Mouse (Mus musculus): ENCODE data around the gene Maml3. TPM values are rescaled to one million over a fixed set of nuclear protein-coding genes. Genes with fewer than 3 reads are reported as not detected.

The Maml3 gene
- polyA plus RNA-seq, 1 experiment from 2014 or later = 8.5 TPM

DNA sequence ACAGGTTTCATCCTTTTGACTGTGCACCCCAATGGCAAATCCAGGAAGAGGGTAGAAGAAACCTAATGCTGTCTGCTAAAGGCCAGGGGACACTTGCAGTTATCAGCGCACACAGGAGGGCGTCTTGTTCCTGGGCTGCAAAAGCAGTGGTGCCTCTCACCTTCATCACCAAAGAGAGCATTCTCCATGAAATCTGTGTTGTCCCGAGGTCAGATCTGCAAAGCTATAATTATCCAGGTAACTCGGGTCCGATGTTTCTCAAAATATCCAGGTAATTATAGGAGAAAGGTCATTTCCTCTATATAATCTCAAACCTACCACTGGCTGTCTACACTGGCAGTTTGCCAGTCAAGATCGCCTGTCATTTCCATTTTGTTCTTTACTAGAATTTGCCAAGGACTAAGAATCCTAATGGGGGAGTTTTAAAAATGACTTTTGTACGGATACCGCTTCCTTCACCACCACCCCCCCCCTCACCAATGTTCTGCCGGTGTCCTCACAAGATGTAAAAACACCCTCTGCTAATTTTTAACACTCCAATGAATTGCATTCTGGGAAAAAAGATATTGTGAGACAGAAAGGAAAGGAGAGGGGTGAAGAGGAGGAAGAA is 98.0 kb downstream of the Maml3 start:
- no peak for ATAC-seq (ENCODE audit: low read depth)
- H3K4me2 ChIP-seq (ENCODE audit: low read depth, low read length) = peak overlapping the region; percentile 86
- H3K36me3 ChIP-seq (ENCODE audit: control insufficient read depth, insufficient read depth, low read length) = no peaks in the 10 kb centered on the region
- H3K9me3 ChIP-seq (ENCODE audit: control insufficient read depth, low read length) = no peaks in the 10 kb centered on the region
- no peak overlapping the region; the same call in 1 of the 2 replicates for H3K4me3 ChIP-seq (ENCODE audit: low read length)
- H3K4me1 ChIP-seq (replicated peaks; ENCODE audit: control insufficient read depth, insufficient read depth, low read length) = peaks cover 25% of the 10 kb centered on the region
- WGBS = 30% methylated on average over 9 of the region's 9 CpGs
- H3K27me3 ChIP-seq (ENCODE audit: control insufficient read depth, insufficient read depth, low read depth, low read length) = no peaks in the 10 kb centered on the region
- no peak overlapping the region; the same call in 1 of the 2 replicates for H3K9ac ChIP-seq (ENCODE audit: low read length)
- H3K27ac ChIP-seq (ENCODE audit: low read length) = no peak overlapping the region

DNA sequence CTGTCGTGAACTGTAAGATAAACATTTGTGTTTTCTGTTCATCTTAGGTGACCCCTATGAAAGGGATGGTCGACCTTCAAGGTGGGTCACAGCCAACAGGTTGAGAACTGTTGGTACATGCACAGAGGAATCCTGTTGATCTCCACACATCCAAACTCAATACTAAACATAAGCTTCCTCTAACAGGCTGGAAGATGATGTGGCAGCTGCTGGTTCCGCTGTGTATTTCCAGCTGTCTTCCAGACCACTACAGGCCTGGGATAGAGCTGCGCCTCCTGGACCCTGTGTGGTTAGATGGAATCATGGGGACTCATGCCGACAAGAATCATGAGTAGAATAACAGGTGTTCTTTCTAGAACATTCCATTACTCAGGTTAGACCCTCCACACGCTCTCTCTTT is 101.2 kb downstream of the Maml3 start:
- Histone ChIP-seq H3K4me2 (ENCODE audit: low read depth, low read length) (no peak overlapping the region), H3K36me3 (ENCODE audit: control insufficient read depth, insufficient read depth, low read length) (no peaks in the 10 kb centered on the region), H3K4me3 (ENCODE audit: low read length) (no peak overlapping the region), H3K27me3 (ENCODE audit: control insufficient read depth, insufficient read depth, low read depth, low read length) (no peaks in the 10 kb centered on the region), H3K9me3 (ENCODE audit: control insufficient read depth, low read length) (no peaks in the 10 kb centered on the region), H3K4me1 (replicated peaks; ENCODE audit: control insufficient read depth, insufficient read depth, low read length) (peaks cover 29% of the 10 kb centered on the region), H3K27ac (ENCODE audit: low read length) (no peak overlapping the region), H3K9ac (ENCODE audit: low read length) (no peak overlapping the region)
- ATAC-seq (ENCODE audit: low read depth) = no peak
- 82% methylated on average over 6 of the region's 6 CpGs for WGBS

DNA sequence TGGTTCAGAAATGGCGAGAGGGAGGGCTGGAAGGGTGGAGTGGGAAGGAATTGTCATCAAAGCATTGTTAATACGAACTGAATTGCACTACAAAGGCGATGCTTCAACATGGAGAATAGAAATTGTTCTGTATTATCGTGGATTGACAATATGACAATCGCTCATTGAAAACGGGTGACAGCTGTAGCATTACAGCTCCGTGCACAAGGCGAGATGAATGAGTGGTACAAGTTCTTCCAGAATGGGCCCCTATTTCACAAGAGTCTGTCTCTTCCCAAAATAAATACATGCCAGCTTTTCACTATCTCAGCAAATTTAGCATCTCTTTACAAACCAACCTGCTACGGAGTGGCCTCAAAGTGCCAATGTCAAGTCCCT is 103.4 kb downstream of the Maml3 start:
- H3K4me2 ChIP-seq (ENCODE audit: low read depth, low read length) = no peak overlapping the region
- no peaks in the 10 kb centered on the region for H3K9me3 ChIP-seq (ENCODE audit: control insufficient read depth, low read length)
- no peaks in the 10 kb centered on the region for H3K27me3 ChIP-seq (ENCODE audit: control insufficient read depth, insufficient read depth, low read depth, low read length)
- no peak overlapping the region for H3K9ac ChIP-seq (ENCODE audit: low read length)
- H3K4me3 ChIP-seq (ENCODE audit: low read length) = no peak overlapping the region
- H3K27ac ChIP-seq (ENCODE audit: low read length) = no peak overlapping the region
- no peak for ATAC-seq (ENCODE audit: low read depth)
- no peaks in the 10 kb centered on the region for H3K36me3 ChIP-seq (ENCODE audit: control insufficient read depth, insufficient read depth, low read length)
- peaks cover 27% of the 10 kb centered on the region for H3K4me1 ChIP-seq (replicated peaks; ENCODE audit: control insufficient read depth, insufficient read depth, low read length)
- WGBS = 82% methylated on average over 9 of the region's 9 CpGs

DNA sequence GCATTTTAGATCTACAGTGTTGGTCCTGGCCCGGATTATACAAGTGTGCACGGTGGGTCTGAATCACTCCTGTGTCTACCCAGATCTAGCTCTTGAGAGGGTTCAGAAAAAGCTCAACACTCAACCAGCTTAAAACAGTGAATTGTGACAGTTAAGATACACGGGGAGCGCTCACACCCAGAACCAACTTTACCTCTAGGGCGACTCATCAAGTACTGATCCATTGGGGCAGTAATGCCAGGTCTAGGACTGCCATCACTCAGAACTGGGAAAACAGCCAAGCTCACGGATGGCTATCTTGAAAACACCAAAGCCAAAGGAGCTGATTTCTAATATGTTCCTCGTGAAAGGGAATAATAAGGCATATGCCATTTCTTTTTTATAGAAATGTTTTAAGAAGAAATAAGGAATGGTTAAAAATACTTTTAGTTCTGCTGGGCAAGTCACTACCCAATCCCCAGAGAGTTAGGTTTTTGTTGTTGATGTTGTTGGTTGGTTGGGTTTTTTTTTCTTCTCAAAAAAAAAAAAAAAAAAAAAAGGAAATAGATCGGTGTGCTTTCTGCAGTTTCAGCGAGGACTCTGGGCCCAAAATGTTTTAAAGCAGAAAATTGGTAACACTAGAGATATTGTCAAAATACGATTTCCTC is 103.9 kb downstream of the Maml3 start:
- no peak overlapping the region for H3K9ac ChIP-seq (ENCODE audit: low read length)
- no peak overlapping the region; the same call in 1 of the 2 replicates for H3K27ac ChIP-seq (ENCODE audit: low read length)
- no peak for ATAC-seq (ENCODE audit: low read depth)
- WGBS = 84% methylated on average over 10 of the region's 10 CpGs
- H3K4me2 ChIP-seq (ENCODE audit: low read depth, low read length) = no peak overlapping the region
- peaks cover 24% of the 10 kb centered on the region for H3K4me1 ChIP-seq (replicated peaks; ENCODE audit: control insufficient read depth, insufficient read depth, low read length)
- no peaks in the 10 kb centered on the region for H3K36me3 ChIP-seq (ENCODE audit: control insufficient read depth, insufficient read depth, low read length)
- no peaks in the 10 kb centered on the region for H3K9me3 ChIP-seq (ENCODE audit: control insufficient read depth, low read length)
- H3K27me3 ChIP-seq (ENCODE audit: control insufficient read depth, insufficient read depth, low read depth, low read length) = no peaks in the 10 kb centered on the region
- H3K4me3 ChIP-seq (ENCODE audit: low read length) = no peak overlapping the region

DNA sequence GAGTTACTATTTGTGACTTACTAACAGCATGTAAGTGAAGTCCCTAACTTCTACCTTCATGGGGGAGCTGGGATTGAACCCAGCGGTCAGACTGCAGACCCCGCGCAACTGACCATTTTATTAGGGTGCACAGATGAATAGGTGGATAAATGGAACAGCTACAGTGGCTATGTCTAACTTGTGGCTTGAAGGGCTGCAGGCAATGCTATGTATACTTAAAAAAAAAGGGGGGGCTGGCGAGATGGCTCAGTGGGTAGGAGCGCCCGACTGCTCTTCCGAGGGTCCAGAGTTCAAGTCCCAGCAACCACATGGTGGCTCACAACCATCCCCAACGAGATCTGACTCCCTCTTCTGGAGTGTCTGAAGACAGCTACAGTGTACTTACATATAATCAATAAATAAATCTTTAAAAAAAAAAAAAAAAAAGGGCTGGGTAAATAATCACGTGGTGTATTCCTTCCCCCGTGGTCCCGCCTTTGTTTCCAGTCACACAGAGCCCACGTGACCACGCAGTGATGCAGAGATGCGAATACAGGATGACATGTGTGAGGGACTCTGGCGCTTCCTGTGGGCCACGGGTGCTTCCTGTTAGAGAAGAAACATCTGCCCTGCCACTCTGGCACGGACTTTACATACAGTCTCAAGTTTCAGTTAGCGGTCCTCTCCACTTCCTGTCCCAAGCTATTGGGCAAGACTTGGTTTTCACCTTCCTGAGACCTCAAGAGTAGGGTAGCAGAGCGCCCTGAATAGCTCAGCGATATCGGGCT is 105.0 kb downstream of the Maml3 start:
- no peak overlapping the region for H3K9ac ChIP-seq (ENCODE audit: low read length)
- H3K27me3 ChIP-seq (ENCODE audit: control insufficient read depth, insufficient read depth, low read depth, low read length) = no peaks in the 10 kb centered on the region
- ATAC-seq (ENCODE audit: low read depth) = peak; percentile 87
- H3K9me3 ChIP-seq (ENCODE audit: control insufficient read depth, low read length) = no peaks in the 10 kb centered on the region
- H3K4me2 ChIP-seq (ENCODE audit: low read depth, low read length) = no peak overlapping the region
- H3K36me3 ChIP-seq (ENCODE audit: control insufficient read depth, insufficient read depth, low read length) = no peaks in the 10 kb centered on the region
- H3K27ac ChIP-seq (ENCODE audit: low read length) = peak overlapping the region; percentile 14
- WGBS = 71% methylated on average over 21 of the region's 21 CpGs
- peaks cover 23% of the 10 kb centered on the region for H3K4me1 ChIP-seq (replicated peaks; ENCODE audit: control insufficient read depth, insufficient read depth, low read length)
- no peak overlapping the region for H3K4me3 ChIP-seq (ENCODE audit: low read length)

DNA sequence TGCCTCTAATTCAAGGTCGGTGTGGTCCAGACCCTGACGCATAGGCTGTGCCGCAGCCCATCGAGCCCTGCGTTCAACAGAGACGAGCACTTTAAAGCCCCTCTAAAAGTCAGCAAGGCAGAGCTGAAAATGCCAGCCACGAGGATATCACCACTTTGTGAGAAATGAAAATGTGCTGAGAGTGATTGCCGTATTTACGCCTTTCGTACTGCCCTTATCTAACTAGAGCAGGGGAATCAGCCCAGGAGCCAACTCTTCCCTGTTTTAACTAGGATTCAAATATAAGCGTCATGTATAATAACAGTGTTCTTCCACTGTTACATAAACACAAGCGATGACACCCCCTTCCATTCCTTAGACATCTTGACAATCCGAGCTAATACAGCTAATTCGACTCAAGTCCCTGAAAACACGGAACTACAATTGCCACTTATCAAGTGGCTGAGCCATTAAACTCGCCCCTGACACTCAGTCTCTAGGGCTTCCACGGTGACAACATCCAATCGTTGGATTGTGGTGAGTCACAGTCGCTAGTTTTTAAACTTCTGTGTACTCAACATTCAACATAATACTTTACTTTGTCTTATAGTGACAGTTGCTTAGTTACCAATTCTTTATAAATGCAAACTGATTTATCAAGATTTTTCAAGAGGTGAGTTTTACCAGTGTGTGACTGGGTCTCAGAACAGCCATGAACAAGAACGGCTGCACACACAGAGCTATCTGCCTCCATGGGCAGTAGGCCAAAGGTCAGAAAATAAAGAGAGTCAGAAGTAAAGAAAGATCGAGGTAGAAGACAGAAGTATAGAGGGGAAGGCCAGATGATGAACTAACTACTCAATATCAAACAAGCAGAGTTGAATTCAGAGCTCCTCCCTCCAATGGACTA is 106.1 kb downstream of the Maml3 start:
- H3K4me2 ChIP-seq (ENCODE audit: low read depth, low read length) = peak overlapping the region; percentile 9; the same call in 1 of the 2 replicates
- 45% methylated on average over 21 of the region's 21 CpGs for WGBS
- ATAC-seq (ENCODE audit: low read depth) = no peak
- H3K27ac ChIP-seq (ENCODE audit: low read length) = no peak overlapping the region
- H3K27me3 ChIP-seq (ENCODE audit: control insufficient read depth, insufficient read depth, low read depth, low read length) = no peaks in the 10 kb centered on the region
- H3K4me3 ChIP-seq (ENCODE audit: low read length) = no peak overlapping the region
- peaks cover 23% of the 10 kb centered on the region for H3K4me1 ChIP-seq (replicated peaks; ENCODE audit: control insufficient read depth, insufficient read depth, low read length)
- H3K9ac ChIP-seq (ENCODE audit: low read length) = 0 out of 2 replicates have a peak overlapping the region, but pooled peaks have one; percentile 38
- H3K9me3 ChIP-seq (ENCODE audit: control insufficient read depth, low read length) = no peaks in the 10 kb centered on the region
- no peaks in the 10 kb centered on the region for H3K36me3 ChIP-seq (ENCODE audit: control insufficient read depth, insufficient read depth, low read length)

DNA sequence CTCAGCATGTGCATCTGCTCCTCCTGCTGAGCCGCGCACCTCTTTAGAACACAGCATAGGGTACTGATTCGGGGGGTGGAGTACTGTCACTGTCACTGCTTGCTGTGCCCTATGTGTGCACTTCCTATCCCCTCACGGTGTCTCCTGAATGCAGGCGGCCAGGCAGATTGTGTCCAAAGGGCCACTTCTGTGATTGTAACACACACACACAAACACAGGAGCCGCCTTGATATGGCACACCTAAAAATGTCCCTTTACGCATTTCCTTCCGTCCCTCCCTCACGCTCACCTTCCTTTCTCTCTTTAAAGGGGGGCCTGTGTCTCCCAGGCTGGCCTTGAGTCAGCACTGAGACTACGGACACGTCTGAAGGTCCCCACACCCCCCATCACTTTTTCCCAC is 107.3 kb downstream of the Maml3 start:
- no peak overlapping the region for H3K4me3 ChIP-seq (ENCODE audit: low read length)
- no peak overlapping the region for H3K27ac ChIP-seq (ENCODE audit: low read length)
- H3K9ac ChIP-seq (ENCODE audit: low read length) = no peak overlapping the region
- ATAC-seq (ENCODE audit: low read depth) = no peak
- no peaks in the 10 kb centered on the region for H3K27me3 ChIP-seq (ENCODE audit: control insufficient read depth, insufficient read depth, low read depth, low read length)
- H3K36me3 ChIP-seq (ENCODE audit: control insufficient read depth, insufficient read depth, low read length) = no peaks in the 10 kb centered on the region
- peaks cover 23% of the 10 kb centered on the region for H3K4me1 ChIP-seq (replicated peaks; ENCODE audit: control insufficient read depth, insufficient read depth, low read length)
- H3K4me2 ChIP-seq (ENCODE audit: low read depth, low read length) = no peak overlapping the region
- 78% methylated on average over 11 of the region's 11 CpGs for WGBS
- H3K9me3 ChIP-seq (ENCODE audit: control insufficient read depth, low read length) = no peaks in the 10 kb centered on the region

DNA sequence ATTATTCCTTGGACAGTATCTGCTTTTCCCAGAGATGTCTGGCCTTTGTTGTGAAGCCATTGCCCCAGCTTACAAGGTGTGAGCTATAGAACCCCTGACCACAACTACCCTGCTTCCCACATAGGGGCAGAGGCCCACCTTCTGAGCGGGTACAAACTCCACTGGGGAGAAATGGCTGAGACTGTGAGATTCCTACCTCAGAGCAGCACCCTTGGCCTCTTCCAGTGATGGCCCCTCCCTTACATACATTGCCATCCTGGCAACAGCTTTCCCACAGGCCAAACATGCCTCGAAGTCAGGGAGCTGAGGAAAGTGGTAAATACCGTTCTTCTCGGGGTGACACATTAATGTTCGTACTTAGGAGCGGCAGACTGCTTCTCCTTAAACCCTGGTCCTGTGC is 118.4 kb downstream of the Maml3 start:
- Histone ChIP-seq H3K27me3 (ENCODE audit: control insufficient read depth, insufficient read depth, low read depth, low read length) (no peaks in the 10 kb centered on the region), H3K36me3 (ENCODE audit: control insufficient read depth, insufficient read depth, low read length) (no peaks in the 10 kb centered on the region), H3K4me1 (replicated peaks; ENCODE audit: control insufficient read depth, insufficient read depth, low read length) (no peaks in the 10 kb centered on the region), H3K4me2 (ENCODE audit: low read depth, low read length) (no peak overlapping the region), H3K4me3 (ENCODE audit: low read length) (no peak overlapping the region), H3K27ac (ENCODE audit: low read length) (no peak overlapping the region), H3K9ac (ENCODE audit: low read length) (no peak overlapping the region), H3K9me3 (ENCODE audit: control insufficient read depth, low read length) (no peaks in the 10 kb centered on the region)
- ATAC-seq (ENCODE audit: low read depth) = no peak
- 64% methylated on average over 6 of the region's 6 CpGs for WGBS

Data from lung, embryonic 16.5 days (tissue).